Mouse (Mus musculus) neural tube, embryonic 13.5 days (tissue): Measurements from ENCODE around the gene Smc3. TPM values are rescaled to one million over a fixed set of nuclear protein-coding genes. Genes with fewer than 3 reads are reported as not detected.

Experiments used
- ATAC-seq: fragments of 200-750 bp; cut with Nextera tagmentation; 2 replicates; pipeline ENCODE4 v1.8.0; 2017; ENCODE audit warnings: low read depth, mild to moderate bottlenecking, moderate TSS enrichment, moderate library complexity
- H3K27ac ChIP-seq: fragments of 300-500 bp; sonication (generic); replicated peaks from 2 replicates; pipeline ENCODE4 v1.5.1; 2015; ENCODE audit warnings: moderate library complexity, mild to moderate bottlenecking, inconsistent platforms
- H3K27me3 ChIP-seq: fragments of 300-500 bp; sonication (generic); 2 replicates; pipeline ENCODE4 v1.6.1; 2015; ENCODE audit warnings: mild to moderate bottlenecking, inconsistent platforms
- H3K36me3 ChIP-seq: fragments of 300-500 bp; sonication (generic); 2 replicates; pipeline ENCODE4 v1.6.1; 2015; ENCODE audit warnings: mild to moderate bottlenecking, inconsistent platforms
- H3K4me1 ChIP-seq: fragments of 300-500 bp; sonication (generic); replicated peaks from 2 replicates; pipeline ENCODE4 v1.6.1; 2015; ENCODE audit warnings: inconsistent platforms
- H3K4me2 ChIP-seq: fragments of 300-500 bp; sonication (generic); 2 replicates; pipeline ENCODE4 v1.6.1; 2015; ENCODE audit warnings: inconsistent platforms, mild to moderate bottlenecking, moderate library complexity
- H3K4me3 ChIP-seq: fragments of 300-500 bp; sonication (generic); 2 replicates; pipeline ENCODE4 v1.5.1; 2015; ENCODE audit warnings: mild to moderate bottlenecking, inconsistent platforms
- H3K9ac ChIP-seq: fragments of 300-500 bp; sonication (generic); 2 replicates; pipeline ENCODE4 v1.6.1; 2015; ENCODE audit warnings: moderate library complexity, mild to moderate bottlenecking, inconsistent platforms
- H3K9me3 ChIP-seq: fragments of 300-500 bp; sonication (generic); 2 replicates; pipeline ENCODE4 v1.6.1; 2016; ENCODE audit warnings: inconsistent platforms
- WGBS: fragments of 180-500 bp; shearing (Covaris S2); methylation state at CpG from one replicate; pipeline ENCODE4 v1.1.7; 2015; 5-methylcytosine and 5-hydroxymethylcytosine counted together
- polyA plus RNA-seq: library from polyadenylated mRNA; unstranded; fragments of >200 nt; fragmentation: Nextera tagmentation; extraction: Ambion mirVana; gene quantifications from 2 replicates; pipeline ENCODE4 v1.2.1, GENCODE M21; 2015

Gene Smc3
- polyA plus RNA-seq, 1 experiment from 2014 or later: 60.4 TPM

DNA sequence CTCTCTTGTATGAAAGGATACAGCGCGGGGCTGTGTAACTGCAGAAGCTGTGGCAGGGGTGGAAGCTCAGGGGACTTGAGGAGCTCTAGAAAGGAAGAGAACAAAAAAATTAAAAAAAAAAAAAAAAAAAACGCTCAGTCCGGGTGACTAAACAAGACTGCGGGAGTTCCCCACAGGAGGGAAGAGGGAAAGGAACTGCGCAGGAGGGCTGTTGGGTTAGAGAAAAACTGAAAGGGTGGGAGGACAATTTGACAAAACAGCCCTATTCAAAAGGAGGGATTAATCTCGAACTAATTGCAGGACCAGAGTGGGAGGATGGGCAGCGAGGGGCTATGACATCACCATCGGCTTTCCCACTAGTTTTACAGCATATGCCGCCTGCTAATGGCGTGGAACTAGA lies 32.3 kb upstream of the Smc3 start:
- Histone ChIP-seq H3K9me3 (no peaks in the 10 kb centered on the region), H3K4me1 (0 out of 2 replicates have a peak, but pooled peaks cover 5% of the 10 kb centered on the region), H3K36me3 (no peaks in the 10 kb centered on the region), H3K27ac (no peak overlapping the region; the same call in 1 of the 2 replicates), H3K4me3 (no peak overlapping the region), H3K9ac (0 out of 2 replicates have a peak overlapping the region, but pooled peaks have one; percentile 17), H3K4me2 (peak overlapping the region; percentile 37), H3K27me3 (no peaks in the 10 kb centered on the region)
- no peak for ATAC-seq
- 7% methylated on average over 11 of the region's 11 CpGs for WGBS

GRCm38 (mm10) chr19:53568553-53568952 lies 31.6 kb upstream of the Smc3 start:
- Histone ChIP-seq H3K4me1 (0 out of 2 replicates have a peak, but pooled peaks cover 5% of the 10 kb centered on the region), H3K27me3 (no peaks in the 10 kb centered on the region), H3K9me3 (no peaks in the 10 kb centered on the region), H3K4me2 (no peak overlapping the region), H3K27ac (no peak overlapping the region), H3K9ac (no peak overlapping the region), H3K36me3 (no peaks in the 10 kb centered on the region), H3K4me3 (no peak overlapping the region)
- no peak for ATAC-seq
- 81% methylated on average over 3 of the region's 3 CpGs for WGBS

DNA sequence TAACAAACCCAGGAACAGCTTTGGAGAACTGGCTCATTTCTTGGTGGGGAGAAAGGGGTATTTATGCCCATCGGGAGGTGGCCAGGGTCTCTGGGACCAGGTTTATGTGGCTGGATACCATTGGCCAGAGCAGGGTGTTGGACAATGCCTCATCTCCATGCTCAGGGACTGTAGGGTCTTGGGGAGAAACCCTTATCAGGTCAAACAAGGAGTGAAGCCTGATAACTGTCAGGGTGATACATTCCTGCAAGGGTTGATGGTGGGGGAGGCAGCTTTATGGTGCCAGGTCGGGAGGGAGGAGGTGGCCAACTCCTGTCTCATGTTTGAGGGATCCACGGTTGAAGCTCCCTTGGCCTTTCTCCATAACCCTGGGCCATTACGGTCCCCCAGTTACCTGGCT lies 29.1 kb upstream of the Smc3 start:
- Histone ChIP-seq H3K4me2 (no peak overlapping the region), H3K36me3 (no peaks in the 10 kb centered on the region), H3K4me1 (0 out of 2 replicates have a peak, but pooled peaks cover 5% of the 10 kb centered on the region), H3K27ac (no peak overlapping the region), H3K9ac (no peak overlapping the region), H3K27me3 (no peaks in the 10 kb centered on the region), H3K4me3 (no peak overlapping the region), H3K9me3 (no peaks in the 10 kb centered on the region)
- ATAC-seq: no peak
- 85% methylated on average over 4 of the region's 4 CpGs for WGBS

GRCm38 (mm10) chr19:53571501-53572428 lies 28.4 kb upstream of the Smc3 start:
- H3K4me3 ChIP-seq: no peak overlapping the region
- no peak for ATAC-seq
- 84% methylated on average over 18 of the region's 18 CpGs for WGBS
- H3K9me3 ChIP-seq: no peaks in the 10 kb centered on the region
- H3K4me1 ChIP-seq: 0 out of 2 replicates have a peak, but pooled peaks cover 5% of the 10 kb centered on the region
- no peaks in the 10 kb centered on the region for H3K27me3 ChIP-seq
- H3K9ac ChIP-seq: no peak overlapping the region
- no peaks in the 10 kb centered on the region for H3K36me3 ChIP-seq
- H3K27ac ChIP-seq: no peak overlapping the region
- H3K4me2 ChIP-seq: no peak overlapping the region

GRCm38 (mm10) chr19:53572607-53573006 lies 27.6 kb upstream of the Smc3 start:
- Histone ChIP-seq H3K4me1 (0 out of 2 replicates have a peak, but pooled peaks cover 5% of the 10 kb centered on the region), H3K36me3 (no peaks in the 10 kb centered on the region), H3K4me3 (no peak overlapping the region), H3K27ac (no peak overlapping the region), H3K9ac (no peak overlapping the region), H3K4me2 (no peak overlapping the region), H3K9me3 (no peaks in the 10 kb centered on the region), H3K27me3 (no peaks in the 10 kb centered on the region)
- 88% methylated on average over 12 of the region's 12 CpGs for WGBS
- no peak for ATAC-seq

GRCm38 (mm10) chr19:53573151-53573550 lies 27.0 kb upstream of the Smc3 start:
- whole genome bisulfite sequencing: 90% methylated on average over 3 of the region's 3 CpGs
- ATAC-seq: no peak
- H3K9me3 ChIP-seq: no peaks in the 10 kb centered on the region
- no peak overlapping the region for H3K4me3 ChIP-seq
- H3K27ac ChIP-seq: no peak overlapping the region
- H3K36me3 ChIP-seq: no peaks in the 10 kb centered on the region
- H3K4me1 ChIP-seq: no peaks in the 10 kb centered on the region
- no peak overlapping the region for H3K4me2 ChIP-seq
- H3K9ac ChIP-seq: no peak overlapping the region
- no peaks in the 10 kb centered on the region for H3K27me3 ChIP-seq

- H3K9ac ChIP-seq: no peak overlapping the region
- no peak overlapping the region for H3K27ac ChIP-seq
- H3K27me3 ChIP-seq: no peaks in the 10 kb centered on the region
- H3K4me3 ChIP-seq: no peak overlapping the region
- no peaks in the 10 kb centered on the region; the same call in 1 of the 2 replicates for H3K4me1 ChIP-seq
- H3K36me3 ChIP-seq: no peaks in the 10 kb centered on the region
- H3K4me2 ChIP-seq: no peak overlapping the region
- H3K9me3 ChIP-seq: no peaks in the 10 kb centered on the region
- no peak for ATAC-seq
- 53% methylated on average over 8 of the region's 8 CpGs for WGBS
Measured at GRCm38 (mm10) chr19:53574131-53574530, 26.1 kb upstream of the Smc3 start.

- Histone ChIP-seq H3K27ac (no peak overlapping the region), H3K4me3 (no peak overlapping the region)
Measured at GRCm38 (mm10) chr19:53574546-53574945, 25.7 kb upstream of the Smc3 start.

DNA sequence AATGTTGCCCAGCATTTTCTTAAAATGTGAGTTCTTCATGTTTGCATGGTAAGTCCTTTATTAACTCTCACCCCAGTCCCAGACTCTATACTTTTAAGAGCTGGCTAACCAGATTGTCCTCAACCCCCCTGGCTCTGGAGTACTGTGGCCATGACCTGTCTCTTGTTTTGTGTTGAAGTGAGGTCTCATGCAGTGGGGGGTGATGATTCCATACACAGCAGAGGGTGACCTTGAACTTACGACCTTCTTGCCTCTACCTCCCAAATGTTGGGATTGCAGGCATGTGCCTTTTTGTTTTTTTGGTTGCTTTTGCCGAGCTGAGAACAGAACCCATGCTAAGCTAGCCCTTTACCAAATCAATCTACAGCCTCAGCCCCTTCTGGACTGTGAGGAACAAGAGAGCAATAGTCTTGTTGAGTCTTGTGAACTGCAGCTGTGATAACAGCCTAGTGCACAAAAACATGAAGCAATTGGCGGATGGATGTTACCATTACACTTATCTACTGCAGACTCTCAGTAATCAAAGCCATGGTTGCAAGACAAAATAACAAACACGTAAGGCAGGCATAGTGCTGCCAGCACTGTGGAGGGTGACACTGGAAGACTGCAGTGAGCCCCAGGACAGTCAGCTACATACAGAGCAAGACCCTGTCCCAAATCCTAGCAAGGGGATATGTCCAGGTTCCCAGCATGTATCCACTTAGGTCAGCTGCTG lies 24.7 kb upstream of the Smc3 start:
- no peak overlapping the region for H3K4me2 ChIP-seq
- ATAC-seq: no peak
- no peaks in the 10 kb centered on the region for H3K9me3 ChIP-seq
- H3K4me3 ChIP-seq: no peak overlapping the region
- H3K27ac ChIP-seq: no peak overlapping the region
- 79% methylated on average over 4 of the region's 4 CpGs for WGBS
- no peaks in the 10 kb centered on the region for H3K36me3 ChIP-seq
- no peaks in the 10 kb centered on the region for H3K27me3 ChIP-seq
- H3K4me1 ChIP-seq: no peaks in the 10 kb centered on the region; the same call in 1 of the 2 replicates
- no peak overlapping the region for H3K9ac ChIP-seq

More at GRCm38 (mm10) chr19:53574546-53574945, 25.7 kb upstream of the Smc3 start:
- no peaks in the 10 kb centered on the region for H3K36me3 ChIP-seq
- no peaks in the 10 kb centered on the region; the same call in 1 of the 2 replicates for H3K4me1 ChIP-seq
- no peak overlapping the region for H3K9ac ChIP-seq
- no peak overlapping the region for H3K4me2 ChIP-seq
- 91% methylated on average over 7 of the region's 7 CpGs for WGBS
- H3K27me3 ChIP-seq: no peaks in the 10 kb centered on the region
- ATAC-seq: no peak
- H3K9me3 ChIP-seq: no peaks in the 10 kb centered on the region

DNA sequence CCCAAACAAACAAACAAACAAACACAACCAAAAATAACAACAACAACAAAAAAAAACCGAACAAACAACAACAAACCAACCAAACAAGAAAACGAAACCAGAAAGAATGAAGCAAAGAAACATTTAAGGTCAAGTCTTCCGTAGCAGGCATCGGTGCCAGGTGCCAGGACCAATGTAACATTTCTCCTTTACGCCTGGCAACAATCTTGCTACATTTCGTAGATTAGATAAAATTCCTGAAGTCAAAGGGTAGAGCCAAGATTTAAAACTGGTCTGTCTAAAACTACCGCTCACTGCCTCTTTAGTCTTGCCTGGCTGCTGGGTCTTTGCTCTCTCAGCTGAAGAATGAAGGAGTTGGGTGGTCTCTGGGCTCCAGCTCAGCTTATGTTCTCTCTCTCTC lies 24.1 kb upstream of the Smc3 start:
- ATAC-seq: no peak
- no peak overlapping the region for H3K4me3 ChIP-seq
- H3K4me1 ChIP-seq: no peaks in the 10 kb centered on the region; the same call in 1 of the 2 replicates
- H3K9ac ChIP-seq: no peak overlapping the region
- no peaks in the 10 kb centered on the region for H3K27me3 ChIP-seq
- H3K27ac ChIP-seq: no peak overlapping the region
- no peaks in the 10 kb centered on the region for H3K36me3 ChIP-seq
- no peaks in the 10 kb centered on the region for H3K9me3 ChIP-seq
- 89% methylated on average over 7 of the region's 7 CpGs for WGBS
- no peak overlapping the region for H3K4me2 ChIP-seq

DNA sequence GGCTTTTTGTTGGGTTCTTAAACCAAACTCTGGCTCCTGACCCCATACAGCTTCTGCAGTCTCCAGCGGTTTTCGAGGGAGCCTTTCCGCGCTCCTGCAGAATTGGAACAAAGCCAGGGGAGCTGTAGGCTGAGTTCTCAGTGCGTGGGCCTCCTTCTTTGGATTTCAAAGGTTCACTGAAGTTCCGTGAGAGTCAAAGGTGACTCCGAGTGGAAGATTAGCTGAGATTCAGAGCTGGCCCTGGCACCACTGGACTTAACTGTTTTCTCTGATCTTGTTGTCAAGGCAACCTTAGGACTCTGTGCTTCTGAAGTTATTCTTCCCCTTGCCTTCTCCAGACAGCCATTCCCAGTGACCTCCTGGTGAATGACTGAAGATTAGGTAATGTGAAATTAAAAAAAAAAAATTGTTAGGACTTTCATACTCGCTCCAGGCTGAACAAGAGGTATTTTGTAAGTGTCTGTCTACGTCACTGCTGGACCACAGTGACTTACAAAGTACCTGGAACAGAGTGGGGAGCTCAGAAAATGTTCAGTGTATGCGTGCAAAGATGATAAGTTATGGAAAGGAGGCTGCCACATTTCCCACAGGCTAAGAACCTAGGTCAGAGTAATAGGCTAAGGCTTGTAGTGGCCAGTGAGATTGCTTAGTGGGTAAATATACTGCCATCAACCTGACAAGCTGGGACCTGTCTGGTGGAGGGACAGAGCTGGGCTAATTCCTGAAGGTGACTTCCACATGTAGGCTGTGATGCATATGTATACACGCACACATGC lies 23.0 kb upstream of the Smc3 start:
- H3K27me3 ChIP-seq: no peaks in the 10 kb centered on the region
- no peak for ATAC-seq
- H3K27ac ChIP-seq: no peak overlapping the region
- no peaks in the 10 kb centered on the region for H3K36me3 ChIP-seq
- no peaks in the 10 kb centered on the region for H3K9me3 ChIP-seq
- no peak overlapping the region for H3K4me3 ChIP-seq
- no peak overlapping the region for H3K4me2 ChIP-seq
- no peaks in the 10 kb centered on the region; the same call in 1 of the 2 replicates for H3K4me1 ChIP-seq
- WGBS: 65% methylated on average over 11 of the region's 11 CpGs
- no peak overlapping the region for H3K9ac ChIP-seq
